Mouse (Mus musculus): ENCODE data around the gene Fhod1.

DNA sequence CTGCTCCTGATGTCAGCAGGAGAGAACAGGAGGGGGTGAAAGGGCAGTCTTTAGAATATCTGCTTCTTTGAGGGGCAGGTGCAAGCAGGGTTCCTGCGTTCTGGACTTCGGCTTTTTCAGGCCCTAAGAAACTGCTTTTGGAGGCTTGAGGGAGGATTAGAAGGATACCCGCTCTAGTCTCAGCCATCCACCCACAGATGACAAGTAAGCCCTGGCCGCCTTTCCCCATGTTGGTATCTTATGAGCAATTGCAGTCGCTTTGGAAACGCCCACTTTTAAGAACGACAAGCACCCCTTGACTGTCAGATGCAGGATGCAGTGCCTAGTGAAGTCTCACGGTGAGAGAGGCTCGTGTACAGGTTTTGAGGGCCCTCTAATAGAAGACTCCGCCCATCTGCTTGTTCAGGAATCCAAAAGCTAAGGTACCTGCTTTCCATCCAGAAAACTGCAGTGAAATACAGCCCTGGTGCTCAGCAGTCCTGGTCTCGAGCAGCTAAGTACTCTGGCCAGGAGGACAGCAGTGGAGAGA lies 29.0 kb downstream of the Fhod1 start:
- no peak for TF ChIP-seq CTCF (IDR thresholded peaks at IDR 0.05; ENCODE audit: low read depth, low read length)
- no peak for TF ChIP-seq POLR2A (IDR thresholded peaks at IDR 0.05; ENCODE audit: borderline replicate concordance, low read depth, low read length)
